Comparison of ENCODE assay signal across 17 mouse cellular contexts in genomic region chr1:194443681-194444080, GRCm38 (mm10).
DNase-seq lines count a peak whose midpoint lies in the region.
"Had no signal": no experiment of that assay in that cellular context is flagged by ENCODE, and none has a peak within 500 bp of the region (broad histone marks: within the 10 kb centered on the region; RNA-seq: fewer than 3 reads in every experiment).

No protein-coding gene starts in this region.

- peak; percentile 23 for DNase-seq in urinary bladder, adult 2 months (ENCODE audit: low spot score)
- DNase-seq in urinary bladder, postnatal 10 days (ENCODE audit: low spot score), result no peak
- DNase-seq in urinary bladder, postnatal 14 days (ENCODE audit: low spot score), result peak; percentile 53
- peak; percentile 3 to 31 for DNase-seq in urinary bladder, postnatal 36 days (ENCODE audit: low spot score in 2 of 2)
- no peak for DNase-seq in ovary, postnatal 10 days (ENCODE audit: low spot score)
- DNase-seq in kidney, adult 11 months, result no peak
- DNase-seq: adrenal gland, adult 2 months; adrenal gland, postnatal 10 days; adrenal gland, postnatal 25 days; B cell, adult 2 months; cerebellum, adult 11 months; cerebellum, adult 18-20 months; cerebellum, adult 8-10 months; cerebellum, adult 9-11 months; cerebellum, postnatal 14 days; cerebellum, postnatal 36 days; embryo, embryonic 11 days had no signal

Comparison
In these comparisons a context has a peak if more than half of its experiments do, and no peak if none do; other contexts are left out.
1. DNase-seq: peak in urinary bladder, adult 2 months (single experiment), urinary bladder, postnatal 14 days (single experiment) and urinary bladder, postnatal 36 days (2 of 2); none in urinary bladder, postnatal 10 days (single experiment), ovary, postnatal 10 days (single experiment) and kidney, adult 11 months (single experiment).